ENCODE assay signal across 9 mouse cellular contexts in genomic region chr4:143021242-143021881, GRCm38 (mm10).
DNase-seq lines count a peak whose midpoint lies in the region; ATAC-seq lines count a peak whose summit lies in the region.
"Had no signal": no experiment of that assay in that cellular context is flagged by ENCODE, and none has a peak within 500 bp of the region (broad histone marks: within the 10 kb centered on the region; RNA-seq: fewer than 3 reads in every experiment).

No protein-coding gene starts in this region.

- no peak overlapping the region for H3K9ac ChIP-seq in forebrain, embryonic 16.5 days (replicated peaks; ENCODE audit: low read depth, low read length)
- H3K9ac ChIP-seq in midbrain, embryonic 15.5 days, result no peak overlapping the region
- no peak overlapping the region for H3K9ac ChIP-seq in stomach, embryonic 15.5 days

- intact Hi-C loops in left cerebral cortex, postnatal 36 days (cut with DNase I), result loop anchor here (5.0 to 10.0 kb wide), 3 partner anchors 117 to 869 kb away; no protein-coding TSS in a partner anchor

- H3K9me3 ChIP-seq in forebrain, embryonic 16.5 days (ENCODE audit: control insufficient read depth, low read length), result peaks cover 3% of the 10 kb centered on the region; the same call in 1 of the 2 replicates
- H3K9me3 ChIP-seq in midbrain, embryonic 15.5 days, result no peaks in the 10 kb centered on the region
- H3K9me3 ChIP-seq in stomach, embryonic 15.5 days, result no peaks in the 10 kb centered on the region
- H3K9me3 ChIP-seq: megakaryocyte, embryonic 14.5 days had no signal

- peak; percentile 68 for DNase-seq in layer of hippocampus, adult 11-12 months (ENCODE audit: low spot score)
- DNase-seq in layer of hippocampus, adult 9-10 months (ENCODE audit: low spot score), result no peak
- DNase-seq in cerebellum, adult 8-10 months, result peak; percentile 62
- DNase-seq in induced T-regulatory cell, adult 2 months (ENCODE audit: low read depth), result peak; percentile 39
- peak; percentile 35 to 47 for DNase-seq in left cerebral cortex, postnatal 36 days (ENCODE audit: low spot score in 2 of 2)

- no peak overlapping the region for H3K4me2 ChIP-seq in forebrain, embryonic 16.5 days (ENCODE audit: low read length)
- no peak overlapping the region for H3K4me2 ChIP-seq in midbrain, embryonic 15.5 days
- no peak overlapping the region for H3K4me2 ChIP-seq in stomach, embryonic 15.5 days

- no peak overlapping the region for H3K4me3 ChIP-seq in forebrain, embryonic 16.5 days (replicated peaks; ENCODE audit: low read length)
- H3K4me3 ChIP-seq in midbrain, embryonic 15.5 days, result no peak overlapping the region
- H3K4me3 ChIP-seq in stomach, embryonic 15.5 days (replicated peaks), result no peak overlapping the region
- H3K4me3 ChIP-seq: megakaryocyte, embryonic 14.5 days had no signal

- WGBS in forebrain, embryonic 16.5 days, result 43% methylated on average over 10 of the region's 10 CpGs
- WGBS in midbrain, embryonic 15.5 days, result 41% methylated on average over 10 of the region's 10 CpGs
- 46% methylated on average over 10 of the region's 10 CpGs for WGBS in stomach, embryonic 15.5 days

- no peak overlapping the region for H3K27ac ChIP-seq in forebrain, embryonic 16.5 days (ENCODE audit: low read length)
- H3K27ac ChIP-seq in midbrain, embryonic 15.5 days, result no peak overlapping the region
- no peak overlapping the region for H3K27ac ChIP-seq in stomach, embryonic 15.5 days

- ATAC-seq in forebrain, embryonic 16.5 days, result peak; percentile 79
- peak; percentile 82 for ATAC-seq in midbrain, embryonic 15.5 days (replicated peaks)
- peak; percentile 50; the same call in 1 of the 2 replicates for ATAC-seq in stomach, embryonic 15.5 days (ENCODE audit: insufficient read depth, low FRiP score, low read depth)

- 0 out of 2 replicates have a peak, but pooled peaks cover 4% of the 10 kb centered on the region for H3K4me1 ChIP-seq in forebrain, embryonic 16.5 days (replicated peaks; ENCODE audit: control insufficient read depth, insufficient read depth, low read length)
- peaks cover 10% of the 10 kb centered on the region; the same call in 1 of the 2 replicates for H3K4me1 ChIP-seq in midbrain, embryonic 15.5 days
- no peaks in the 10 kb centered on the region for H3K4me1 ChIP-seq in stomach, embryonic 15.5 days
- H3K4me1 ChIP-seq: megakaryocyte, embryonic 14.5 days had no signal

- H3K27me3 ChIP-seq in forebrain, embryonic 16.5 days (replicated peaks; ENCODE audit: control insufficient read depth, insufficient read depth, low read length), result no peaks in the 10 kb centered on the region; the same call in 1 of the 2 replicates
- H3K27me3 ChIP-seq in midbrain, embryonic 15.5 days (replicated peaks), result no peaks in the 10 kb centered on the region
- H3K27me3 ChIP-seq in stomach, embryonic 15.5 days (replicated peaks), result no peaks in the 10 kb centered on the region

- no peaks in the 10 kb centered on the region for H3K36me3 ChIP-seq in forebrain, embryonic 16.5 days (ENCODE audit: control insufficient read depth, insufficient read depth)
- no peaks in the 10 kb centered on the region for H3K36me3 ChIP-seq in midbrain, embryonic 15.5 days (replicated peaks)
- H3K36me3 ChIP-seq in stomach, embryonic 15.5 days, result no peaks in the 10 kb centered on the region
